Mouse (Mus musculus): Measurements from ENCODE around the gene Btrc.

DNA sequence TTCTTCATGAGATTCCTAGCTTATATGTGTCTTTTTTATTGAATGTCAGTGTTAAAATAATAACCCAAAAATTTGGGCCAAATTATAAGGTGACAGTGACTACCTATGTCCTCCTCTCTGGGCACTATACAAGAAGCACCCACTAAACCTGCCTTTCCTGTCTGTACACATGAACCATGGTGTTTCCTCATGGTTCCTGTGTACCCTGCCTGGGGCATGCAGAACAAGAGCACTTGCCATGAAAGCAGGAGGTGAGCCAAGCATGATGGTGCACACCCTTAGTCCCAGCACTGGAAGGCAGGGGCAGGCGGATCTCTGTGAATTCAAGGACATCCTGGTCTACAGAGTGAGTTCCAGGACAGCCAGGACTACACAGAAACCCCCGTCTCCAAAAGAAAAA lies 151.8 kb downstream of the Btrc start:
- no peak for TF ChIP-seq CTCF (IDR thresholded peaks at IDR 0.05; ENCODE audit: borderline replicate concordance, control insufficient read depth, extremely low read depth, insufficient read depth, low read length, poor library complexity)
- no peak for TF ChIP-seq POLR2A (IDR thresholded peaks at IDR 0.05; ENCODE audit: control insufficient read depth, extremely low read depth, insufficient read depth, low read length, poor library complexity)

Data from thymus, adult 2 months (tissue).